Mouse (Mus musculus): Measurements from ENCODE around the gene P2rx3. TPM values are rescaled to one million over a fixed set of nuclear protein-coding genes. Genes with fewer than 3 reads are reported as not detected.

P2rx3 gene
- polyA plus RNA-seq, 1 experiment from 2014 or later: 1.9 TPM

DNA sequence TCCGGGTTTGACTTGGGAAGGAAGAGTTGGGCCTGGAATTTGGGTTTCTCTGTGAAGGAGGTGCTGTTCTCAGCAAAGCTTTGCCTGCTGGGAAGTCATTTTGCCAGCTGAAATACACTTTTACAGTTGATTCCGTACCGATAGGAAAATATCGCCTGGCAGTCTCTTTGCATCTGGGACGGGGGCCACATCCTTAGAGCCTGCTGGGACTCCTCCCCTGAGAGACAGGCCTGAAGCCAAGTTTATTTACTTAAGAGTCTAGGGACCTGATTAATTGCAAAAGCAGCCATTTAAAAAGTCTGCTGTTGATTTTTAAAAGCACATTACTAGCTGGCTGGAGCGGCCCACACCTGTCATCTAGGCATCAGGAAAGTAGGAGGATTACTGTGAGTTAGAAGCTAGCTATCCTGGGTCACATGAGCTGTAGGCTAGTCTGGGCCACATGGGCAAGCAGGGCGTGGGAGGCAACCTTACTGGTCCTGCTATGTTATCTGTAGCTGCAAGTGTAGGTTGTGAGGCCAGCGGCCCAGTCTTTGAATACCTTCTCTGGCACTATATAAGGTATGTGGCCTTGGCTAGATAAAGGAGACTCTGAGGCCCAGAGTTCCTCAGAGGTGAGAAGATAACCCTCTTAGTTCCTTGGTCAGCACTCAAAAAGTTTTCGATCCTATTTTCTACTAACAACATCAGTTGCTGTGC, 25.2 kb downstream of the P2rx3 start:
- Histone ChIP-seq H3K9ac (ENCODE audit: low read length) (no peak overlapping the region), H3K36me3 (ENCODE audit: control insufficient read depth, insufficient read depth, low read length) (no peaks in the 10 kb centered on the region), H3K4me1 (replicated peaks; ENCODE audit: control insufficient read depth, insufficient read depth, low read length) (no peaks in the 10 kb centered on the region), H3K27me3 (ENCODE audit: control insufficient read depth, insufficient read depth, low read length) (no peaks in the 10 kb centered on the region), H3K9me3 (ENCODE audit: control insufficient read depth, low read length) (no peaks in the 10 kb centered on the region), H3K4me3 (ENCODE audit: low read depth, low read length) (no peak overlapping the region), H3K27ac (ENCODE audit: low read depth, low read length) (no peak overlapping the region), H3K4me2 (ENCODE audit: low read depth, low read length, severe bottlenecking) (no peak overlapping the region)
- WGBS: 86% methylated on average over 9 of the region's 9 CpGs
- ATAC-seq (replicated peaks; ENCODE audit: low FRiP score) (0 out of 2 replicates have a peak, but pooled peaks have one; percentile 25), DNase-seq (ENCODE audit: low spot score) (peak; percentile 39)

DNA sequence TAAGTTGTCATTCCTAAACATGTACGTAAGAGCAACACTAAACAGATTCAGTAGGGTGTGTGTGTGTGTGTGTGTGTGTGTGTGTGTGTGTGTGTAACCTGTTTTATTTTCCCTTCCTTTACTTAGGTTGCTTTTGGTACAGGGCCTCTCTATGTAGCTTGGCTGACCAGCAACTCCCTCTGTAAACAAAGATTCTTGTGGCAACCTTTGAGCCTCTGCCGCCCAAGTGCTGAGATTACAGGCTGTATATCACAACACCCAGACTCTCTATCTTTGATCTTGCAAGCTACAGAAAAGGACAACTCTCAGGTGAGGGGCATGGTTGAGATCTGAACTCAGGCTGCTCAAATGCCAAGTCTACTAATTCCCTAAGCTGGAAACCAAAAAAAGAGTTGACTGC, 28.1 kb downstream of the P2rx3 start:
- Histone ChIP-seq H3K9me3 (ENCODE audit: control insufficient read depth, low read length) (no peaks in the 10 kb centered on the region), H3K27ac (ENCODE audit: low read depth, low read length) (no peak overlapping the region), H3K4me1 (replicated peaks; ENCODE audit: control insufficient read depth, insufficient read depth, low read length) (no peaks in the 10 kb centered on the region), H3K9ac (ENCODE audit: low read length) (no peak overlapping the region), H3K4me3 (ENCODE audit: low read depth, low read length) (no peak overlapping the region), H3K36me3 (ENCODE audit: control insufficient read depth, insufficient read depth, low read length) (no peaks in the 10 kb centered on the region), H3K4me2 (ENCODE audit: low read depth, low read length, severe bottlenecking) (no peak overlapping the region), H3K27me3 (ENCODE audit: control insufficient read depth, insufficient read depth, low read length) (no peaks in the 10 kb centered on the region)
- DNase-seq (ENCODE audit: low spot score): no peak
- ATAC-seq (replicated peaks; ENCODE audit: low FRiP score): no peak
- WGBS: 79% methylated on average over 2 of the region's 2 CpGs

GRCm38 (mm10) chr2:85007729-85008128, 29.5 kb downstream of the P2rx3 start:
- no peak overlapping the region for H3K9ac ChIP-seq (ENCODE audit: low read length)
- no peaks in the 10 kb centered on the region for H3K36me3 ChIP-seq (ENCODE audit: control insufficient read depth, insufficient read depth, low read length)
- H3K27ac ChIP-seq (ENCODE audit: low read depth, low read length): no peak overlapping the region
- H3K27me3 ChIP-seq (ENCODE audit: control insufficient read depth, insufficient read depth, low read length): no peaks in the 10 kb centered on the region
- ATAC-seq (replicated peaks; ENCODE audit: low FRiP score) (peak; percentile 39; the same call in 1 of the 2 replicates), DNase-seq (ENCODE audit: low spot score) (no peak)
- 24% methylated on average over 4 of the region's 4 CpGs for WGBS
- no peak overlapping the region for H3K4me3 ChIP-seq (ENCODE audit: low read depth, low read length)
- no peak overlapping the region for H3K4me2 ChIP-seq (ENCODE audit: low read depth, low read length, severe bottlenecking)
- no peaks in the 10 kb centered on the region for H3K4me1 ChIP-seq (replicated peaks; ENCODE audit: control insufficient read depth, insufficient read depth, low read length)
- no peaks in the 10 kb centered on the region for H3K9me3 ChIP-seq (ENCODE audit: control insufficient read depth, low read length)

GRCm38 (mm10) chr2:85006600-85006999, 30.7 kb downstream of the P2rx3 start:
- ATAC-seq (replicated peaks; ENCODE audit: low FRiP score): no peak
- Histone ChIP-seq H3K9me3 (ENCODE audit: control insufficient read depth, low read length) (no peaks in the 10 kb centered on the region), H3K27ac (ENCODE audit: low read depth, low read length) (no peak overlapping the region), H3K4me1 (replicated peaks; ENCODE audit: control insufficient read depth, insufficient read depth, low read length) (no peaks in the 10 kb centered on the region), H3K27me3 (ENCODE audit: control insufficient read depth, insufficient read depth, low read length) (no peaks in the 10 kb centered on the region), H3K36me3 (ENCODE audit: control insufficient read depth, insufficient read depth, low read length) (no peaks in the 10 kb centered on the region), H3K9ac (ENCODE audit: low read length) (no peak overlapping the region), H3K4me3 (ENCODE audit: low read depth, low read length) (no peak overlapping the region), H3K4me2 (ENCODE audit: low read depth, low read length, severe bottlenecking) (no peak overlapping the region)
- no peak for DNase-seq (ENCODE audit: low spot score)
- WGBS: 88% methylated on average over 7 of the region's 7 CpGs

DNA sequence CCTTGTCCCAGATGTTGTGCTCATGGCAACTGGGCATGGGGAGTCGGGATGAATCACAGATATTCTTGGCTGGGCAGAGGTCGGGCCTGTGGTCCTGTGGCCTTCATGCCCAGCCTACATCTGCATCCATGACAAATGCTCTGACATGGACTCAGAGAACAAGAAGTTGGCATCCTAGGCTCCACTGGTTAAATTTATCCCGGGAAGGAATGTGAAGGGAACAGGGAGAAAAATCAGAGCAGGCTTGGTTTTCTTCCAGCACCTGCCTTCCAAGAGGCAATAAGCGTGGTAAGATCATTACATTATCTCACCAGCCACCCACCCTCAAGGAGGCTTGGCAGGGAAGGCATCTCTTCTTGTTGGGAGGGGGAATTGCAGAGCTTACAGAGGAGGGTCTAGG, 32.9 kb downstream of the P2rx3 start:
- 90% methylated on average over 4 of the region's 4 CpGs for WGBS

DNA sequence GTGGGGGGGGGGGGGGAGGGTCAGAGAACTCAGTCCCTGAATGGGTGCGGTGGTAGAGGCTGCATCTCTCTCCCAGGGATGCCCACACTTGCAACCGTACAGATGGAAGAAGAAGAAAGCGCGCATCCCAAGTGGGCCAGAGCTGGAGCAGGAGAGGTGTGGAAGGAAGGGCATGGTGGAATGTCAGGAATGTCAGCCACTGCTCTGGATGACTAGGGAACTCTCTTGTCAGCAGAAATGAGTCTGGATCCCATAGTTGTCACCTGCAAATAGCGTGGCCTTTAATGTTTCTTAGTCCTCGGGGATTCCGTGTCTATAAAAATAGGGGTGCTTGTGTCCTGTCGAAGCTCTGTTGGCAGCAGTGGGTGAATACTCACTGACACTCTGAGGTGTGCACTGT, 34.7 kb downstream of the P2rx3 start:
- no peaks in the 10 kb centered on the region for H3K9me3 ChIP-seq (ENCODE audit: control insufficient read depth, low read length)
- DNase-seq (ENCODE audit: low spot score): no peak
- no peaks in the 10 kb centered on the region for H3K27me3 ChIP-seq (ENCODE audit: control insufficient read depth, insufficient read depth, low read length)
- no peak overlapping the region for H3K9ac ChIP-seq (ENCODE audit: low read length)
- no peak overlapping the region for H3K27ac ChIP-seq (ENCODE audit: low read depth, low read length)
- ATAC-seq (replicated peaks; ENCODE audit: low FRiP score): no peak
- no peak overlapping the region for H3K4me3 ChIP-seq (ENCODE audit: low read depth, low read length)
- 74% methylated on average over 8 of the region's 8 CpGs for WGBS
- H3K4me2 ChIP-seq (ENCODE audit: low read depth, low read length, severe bottlenecking): no peak overlapping the region
- no peaks in the 10 kb centered on the region for H3K36me3 ChIP-seq (ENCODE audit: control insufficient read depth, insufficient read depth, low read length)
- H3K4me1 ChIP-seq (replicated peaks; ENCODE audit: control insufficient read depth, insufficient read depth, low read length): no peaks in the 10 kb centered on the region

More for the DNA sequence above, 32.9 kb downstream of the P2rx3 start:
- Histone ChIP-seq H3K4me1 (replicated peaks; ENCODE audit: control insufficient read depth, insufficient read depth, low read length) (no peaks in the 10 kb centered on the region), H3K4me3 (ENCODE audit: low read depth, low read length) (no peak overlapping the region), H3K27me3 (ENCODE audit: control insufficient read depth, insufficient read depth, low read length) (no peaks in the 10 kb centered on the region), H3K36me3 (ENCODE audit: control insufficient read depth, insufficient read depth, low read length) (no peaks in the 10 kb centered on the region), H3K9ac (ENCODE audit: low read length) (no peak overlapping the region), H3K27ac (ENCODE audit: low read depth, low read length) (no peak overlapping the region), H3K4me2 (ENCODE audit: low read depth, low read length, severe bottlenecking) (no peak overlapping the region), H3K9me3 (ENCODE audit: control insufficient read depth, low read length) (no peaks in the 10 kb centered on the region)
- DNase-seq (ENCODE audit: low spot score) (no peak), ATAC-seq (replicated peaks; ENCODE audit: low FRiP score) (no peak)

DNA sequence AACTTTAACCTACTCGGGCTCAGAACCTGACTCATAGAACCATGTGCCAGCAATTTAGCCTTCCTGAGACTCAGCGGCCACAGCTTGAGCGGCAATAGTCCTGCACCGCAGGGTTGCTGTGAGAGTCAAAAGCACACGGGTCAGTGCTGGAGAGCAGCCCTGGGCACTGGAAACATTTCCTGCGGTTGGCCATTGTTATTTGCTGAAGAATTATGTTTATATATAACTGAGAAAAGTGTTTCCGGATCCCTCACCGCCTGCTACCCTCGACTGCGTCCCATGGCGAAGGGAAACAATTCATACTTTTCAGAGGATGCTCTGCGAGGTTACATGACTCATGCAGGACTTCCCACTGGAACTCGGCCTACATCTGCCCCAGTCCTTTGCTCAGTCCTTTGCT, 35.8 kb downstream of the P2rx3 start:
- Histone ChIP-seq H3K4me3 (ENCODE audit: low read depth, low read length) (no peak overlapping the region), H3K4me1 (replicated peaks; ENCODE audit: control insufficient read depth, insufficient read depth, low read length) (no peaks in the 10 kb centered on the region), H3K36me3 (ENCODE audit: control insufficient read depth, insufficient read depth, low read length) (no peaks in the 10 kb centered on the region), H3K4me2 (ENCODE audit: low read depth, low read length, severe bottlenecking) (no peak overlapping the region), H3K9me3 (ENCODE audit: control insufficient read depth, low read length) (no peaks in the 10 kb centered on the region), H3K9ac (ENCODE audit: low read length) (no peak overlapping the region), H3K27me3 (ENCODE audit: control insufficient read depth, insufficient read depth, low read length) (no peaks in the 10 kb centered on the region), H3K27ac (ENCODE audit: low read depth, low read length) (no peak overlapping the region)
- DNase-seq (ENCODE audit: low spot score) (no peak), ATAC-seq (replicated peaks; ENCODE audit: low FRiP score) (no peak)
- WGBS: 71% methylated on average over 13 of the region's 13 CpGs

DNA sequence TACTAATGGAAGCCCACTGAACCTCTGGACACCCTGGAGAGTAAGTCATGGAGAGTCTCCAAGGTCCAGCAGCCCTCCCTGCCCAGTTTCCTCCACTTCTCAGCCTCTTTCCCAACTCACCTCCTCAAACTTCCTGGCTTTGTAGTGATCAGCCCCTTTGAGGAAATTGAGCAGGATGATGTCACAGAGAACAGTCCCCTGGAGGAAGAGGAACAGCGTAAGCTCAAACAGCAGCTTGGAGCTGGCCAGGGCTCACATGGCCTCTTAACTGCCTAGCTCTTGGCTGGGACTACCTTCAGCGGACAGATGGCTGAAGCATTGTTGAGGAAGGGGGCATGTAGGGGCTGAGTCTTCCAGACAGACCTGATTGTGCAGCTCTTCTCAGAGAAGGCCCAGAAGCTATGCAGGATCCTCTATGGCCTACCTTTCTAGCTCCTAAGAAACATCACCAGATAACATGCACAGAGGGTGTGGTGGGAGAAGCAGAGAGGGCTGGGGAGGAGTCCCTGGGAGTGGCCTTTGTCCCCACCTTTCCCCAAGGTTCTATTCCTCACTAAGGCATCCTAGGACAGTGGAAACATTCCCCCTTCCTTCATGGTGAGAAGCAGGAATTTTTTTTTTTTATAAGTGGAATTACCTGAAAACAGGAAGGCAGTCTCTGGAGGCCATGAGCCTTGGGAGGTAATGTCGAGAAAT, 37.6 kb downstream of the P2rx3 start:
- Histone ChIP-seq H3K4me1 (replicated peaks; ENCODE audit: control insufficient read depth, insufficient read depth, low read length) (no peaks in the 10 kb centered on the region), H3K4me3 (ENCODE audit: low read depth, low read length) (no peak overlapping the region), H3K27me3 (ENCODE audit: control insufficient read depth, insufficient read depth, low read length) (no peaks in the 10 kb centered on the region), H3K4me2 (ENCODE audit: low read depth, low read length, severe bottlenecking) (no peak overlapping the region), H3K9me3 (ENCODE audit: control insufficient read depth, low read length) (no peaks in the 10 kb centered on the region), H3K9ac (ENCODE audit: low read length) (no peak overlapping the region), H3K36me3 (ENCODE audit: control insufficient read depth, insufficient read depth, low read length) (no peaks in the 10 kb centered on the region), H3K27ac (ENCODE audit: low read depth, low read length) (no peak overlapping the region)
- WGBS: 86% methylated on average over 3 of the region's 3 CpGs
- ATAC-seq (replicated peaks; ENCODE audit: low FRiP score) (no peak), DNase-seq (ENCODE audit: low spot score) (no peak)

DNA sequence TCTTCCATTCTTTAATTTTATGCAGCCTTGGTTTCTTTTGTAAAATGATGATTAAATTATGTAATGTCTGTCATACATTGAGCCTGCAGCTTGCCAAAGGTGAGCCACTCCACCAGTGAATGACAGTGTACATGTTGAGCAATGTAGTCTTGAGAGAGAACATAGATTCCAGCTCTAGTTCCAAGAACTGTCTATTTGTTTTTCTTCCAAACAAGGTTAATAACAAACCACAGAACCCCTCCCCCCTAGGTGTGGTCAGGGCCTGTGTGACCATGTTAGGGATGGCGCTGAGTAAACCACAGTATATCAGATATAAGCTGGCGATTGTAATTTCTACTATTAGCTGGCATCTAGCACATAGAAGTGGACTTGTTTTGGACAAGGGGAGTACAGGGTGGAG, 40.9 kb downstream of the P2rx3 start:
- Histone ChIP-seq H3K36me3 (ENCODE audit: control insufficient read depth, insufficient read depth, low read length) (no peaks in the 10 kb centered on the region), H3K4me1 (replicated peaks; ENCODE audit: control insufficient read depth, insufficient read depth, low read length) (no peaks in the 10 kb centered on the region), H3K4me2 (ENCODE audit: low read depth, low read length, severe bottlenecking) (no peak overlapping the region), H3K27ac (ENCODE audit: low read depth, low read length) (no peak overlapping the region), H3K9ac (ENCODE audit: low read length) (no peak overlapping the region), H3K27me3 (ENCODE audit: control insufficient read depth, insufficient read depth, low read length) (no peaks in the 10 kb centered on the region), H3K9me3 (ENCODE audit: control insufficient read depth, low read length) (no peaks in the 10 kb centered on the region), H3K4me3 (ENCODE audit: low read depth, low read length) (no peak overlapping the region)
- no peak for ATAC-seq (replicated peaks; ENCODE audit: low FRiP score)
- no peak for DNase-seq (ENCODE audit: low spot score)
- WGBS: 92% methylated on average over 2 of the region's 2 CpGs

Measured in forebrain, embryonic 11.5 days (tissue).